Mouse (Mus musculus) gastrocnemius, postnatal 4 days (tissue): ENCODE data around the gene A3galt2. TPM values are rescaled to one million over a fixed set of nuclear protein-coding genes. Genes with fewer than 3 reads are reported as not detected.
A peak's percentile ranks its signal among the peaks of the same experiment; 100 is the strongest.

Experiments
- DNase-seq, 2 experiments: peaks; one replicate each; pipeline ENCODE4 v3.0.0; 2021 to 2022; ENCODE audit warnings: low spot score in 2 of 2, mixed read lengths in 2 of 2
- total RNA-seq, 2 experiments: library from RNA; stranded (reverse); gene quantifications; 2 replicates each; pipeline ENCODE4 v1.2.3; 2021

A3galt2 gene
- total RNA-seq, 2 experiments from 2014 or later, result 0.26 to 0.37 TPM

- DNase-seq, result no peak
Observed at GRCm38 (mm10) chr4:128752031-128752757, 3.0 kb upstream of the A3galt2 start.

GRCm38 (mm10) chr4:128753571-128753970 is 1.6 kb upstream of the A3galt2 start:
- DNase-seq, result no peak

- no peak for DNase-seq
Observed at GRCm38 (mm10) chr4:128755900-128756299, 736 bp downstream of the A3galt2 start.

- no peak for DNase-seq
Observed at GRCm38 (mm10) chr4:128759214-128759613, 4.0 kb downstream of the A3galt2 start.

- no peak for DNase-seq
Observed at GRCm38 (mm10) chr4:128760029-128760428, 4.9 kb downstream of the A3galt2 start.

- no peak for DNase-seq
Observed at GRCm38 (mm10) chr4:128766929-128767328, 11.8 kb downstream of the A3galt2 start.

GRCm38 (mm10) chr4:128768120-128768519 is 13.0 kb downstream of the A3galt2 start:
- DNase-seq, result no peak

- no peak for DNase-seq
Observed at GRCm38 (mm10) chr4:128769569-128770355, 14.6 kb downstream of the A3galt2 start.

- DNase-seq, result no peak
Observed at GRCm38 (mm10) chr4:128770698-128771097, 15.5 kb downstream of the A3galt2 start.

- DNase-seq, result no peak
Observed at GRCm38 (mm10) chr4:128773820-128774219, 18.7 kb downstream of the A3galt2 start.

- no peak for DNase-seq
Observed at GRCm38 (mm10) chr4:128774467-128774866, 19.3 kb downstream of the A3galt2 start.

- DNase-seq, result peak; percentile 68 to 74
Observed at GRCm38 (mm10) chr4:128776568-128777289, 21.6 kb downstream of the A3galt2 start.

- no peak for DNase-seq
Observed at GRCm38 (mm10) chr4:128777593-128777992, 22.4 kb downstream of the A3galt2 start.

- DNase-seq, result no peak
Observed at GRCm38 (mm10) chr4:128782037-128782436, 26.9 kb downstream of the A3galt2 start.

- DNase-seq, result no peak
Observed at GRCm38 (mm10) chr4:128782645-128783044, 27.5 kb downstream of the A3galt2 start.

GRCm38 (mm10) chr4:128784950-128785631 is 29.9 kb downstream of the A3galt2 start:
- DNase-seq, result no peak

- no peak for DNase-seq
Observed at GRCm38 (mm10) chr4:128785921-128786654, 30.9 kb downstream of the A3galt2 start.

GRCm38 (mm10) chr4:128787023-128787939 is 32.1 kb downstream of the A3galt2 start:
- no peak for DNase-seq

- DNase-seq, result no peak
Observed at GRCm38 (mm10) chr4:128788108-128788507, 32.9 kb downstream of the A3galt2 start.
